Mouse (Mus musculus): ENCODE measurements around the gene Rpl3.
A peak's percentile ranks its signal among the peaks of the same experiment; 100 is the strongest.
"Not testable (repeated sequence)": the region's sequence is repeated elsewhere in the genome, so short reads cannot be mapped to it uniquely, and the experiment has no call there.

Gene Rpl3

DNA sequence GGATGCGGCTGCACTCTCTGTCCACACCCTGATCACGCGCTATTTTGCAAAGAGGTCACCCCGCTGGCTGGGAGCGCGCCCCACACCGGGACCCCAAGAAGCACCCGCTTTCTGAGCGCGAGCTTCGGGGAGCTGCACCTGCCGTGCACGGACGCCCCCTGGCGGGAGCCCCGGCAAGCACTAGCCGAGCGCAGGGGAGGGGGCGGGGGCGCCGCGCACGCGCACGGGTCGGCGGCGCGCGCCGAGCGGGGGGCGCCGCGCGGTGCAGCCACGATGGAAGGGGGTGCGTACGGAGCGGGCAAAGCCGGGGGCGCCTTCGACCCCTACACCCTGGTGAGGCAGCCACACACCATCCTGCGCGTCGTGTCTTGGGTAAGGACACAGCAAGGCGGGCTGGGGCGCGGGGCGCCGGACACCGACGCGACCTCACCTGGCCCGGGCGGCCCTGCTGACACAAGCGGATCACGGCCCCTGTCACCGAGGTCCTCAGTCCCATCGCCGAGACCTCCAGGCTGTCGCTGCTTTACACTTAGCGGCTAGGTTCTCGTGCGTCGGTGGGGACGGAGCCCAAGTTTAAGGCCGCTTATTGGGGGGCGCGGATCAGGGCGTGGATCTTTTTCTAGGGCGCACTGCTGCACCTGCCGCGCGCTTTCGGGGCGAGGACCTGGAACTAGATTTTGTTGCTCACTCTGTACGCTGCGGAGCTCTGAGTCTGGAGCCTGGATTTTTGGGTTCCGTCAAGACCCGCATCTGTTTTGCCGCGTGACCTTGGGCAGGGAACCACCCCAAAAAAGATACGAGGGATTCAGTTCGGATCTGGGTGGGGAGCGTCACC is at the start of gene Rpl3, which contains the start of gene Syngr1:
Gene Rpl3, minus strand, starts transcription at position 748 of the 835 bp plus-strand sequence.
Gene Syngr1, plus strand, starts transcription at position 214 of the 835 bp plus-strand sequence.
- DNase-seq (ENCODE audit: low read depth, low spot score) = peak; percentile 72

- no peak for DNase-seq (ENCODE audit: low read depth, low spot score)
Measured at GRCm38 (mm10) chr15:80140878-80141277, 49.2 kb upstream of the Rpl3 start.

DNA sequence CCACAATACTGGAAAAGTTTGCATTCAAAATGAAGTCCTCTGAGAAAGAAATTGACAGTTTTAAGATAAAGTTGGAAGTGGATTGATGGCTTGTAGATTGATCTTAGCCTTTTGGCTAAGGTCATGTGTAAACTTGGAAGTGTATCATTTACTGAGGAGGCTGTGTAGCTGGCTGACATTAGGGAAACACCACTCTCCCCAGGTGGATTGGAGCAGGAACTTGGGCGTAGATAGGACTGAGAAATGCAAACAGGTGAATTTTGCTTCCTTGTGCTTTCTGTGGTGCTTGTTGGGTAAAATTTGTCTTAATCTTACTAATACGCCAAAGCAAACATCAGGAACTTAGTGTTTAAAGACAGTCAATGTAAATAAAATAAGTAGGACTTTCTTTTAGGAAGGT is 48.6 kb upstream of the Rpl3 start:
- no peak for DNase-seq (ENCODE audit: low read depth, low spot score)

DNA sequence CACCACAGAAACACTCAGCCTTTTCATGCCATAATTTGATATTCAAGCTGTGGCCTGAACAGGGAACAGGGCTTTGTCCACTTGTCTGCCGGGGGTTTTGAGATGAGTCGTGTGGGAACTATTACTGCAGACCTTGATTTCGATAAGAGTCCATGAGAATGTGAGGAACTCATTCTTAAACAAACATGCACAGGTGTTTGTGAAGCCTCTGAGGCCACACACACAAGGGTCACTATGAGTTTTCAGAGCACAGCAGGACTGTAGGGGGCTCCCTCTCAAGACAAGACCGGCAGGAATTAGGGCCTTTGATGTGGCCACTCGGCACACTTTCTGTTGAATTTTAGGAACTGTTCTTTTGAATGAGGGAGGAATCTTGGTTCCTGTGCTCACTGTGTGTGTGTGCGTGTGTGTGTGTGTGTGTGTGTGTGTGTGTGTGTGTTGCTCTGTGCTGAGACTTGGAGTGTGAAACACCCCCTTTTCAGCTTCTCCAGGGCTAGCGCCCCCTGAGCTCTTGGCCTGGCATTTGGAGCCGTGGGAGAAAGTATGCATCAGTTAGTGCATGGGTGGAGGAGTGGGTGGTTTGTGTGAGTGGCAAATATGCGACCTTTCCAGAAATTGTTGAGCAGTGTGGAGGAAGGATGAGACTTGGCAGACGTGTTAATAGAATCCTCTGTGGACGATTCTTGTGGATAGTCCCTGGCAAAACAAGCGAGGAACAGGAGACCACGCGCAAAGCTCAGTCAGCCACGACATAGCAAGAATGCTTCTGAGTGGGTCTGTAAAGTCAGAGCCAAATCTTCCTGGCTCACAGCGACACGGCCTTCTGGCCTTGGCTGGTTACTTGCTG is 46.5 kb upstream of the Rpl3 start:
- no peak for DNase-seq (ENCODE audit: low read depth, low spot score)

DNA sequence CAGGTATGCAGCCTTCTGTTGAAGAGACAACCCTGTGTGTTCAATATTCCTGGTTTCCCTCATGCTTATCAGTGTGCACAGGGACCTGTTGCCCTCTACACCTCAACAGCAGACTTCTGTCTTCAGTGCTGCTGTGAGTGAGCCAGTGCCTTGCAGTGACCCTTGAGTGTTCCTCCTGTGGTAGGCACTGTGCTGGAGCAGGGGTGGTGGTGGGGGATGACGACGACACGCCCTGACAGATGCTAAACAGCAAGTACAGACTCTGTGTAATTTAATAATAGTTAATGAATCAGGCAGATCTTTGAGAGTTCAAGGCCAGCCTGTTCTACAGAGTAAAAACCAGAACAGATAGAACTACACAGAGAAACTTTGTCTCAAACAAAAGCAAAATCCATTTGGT is 45.0 kb upstream of the Rpl3 start:
- no peak for DNase-seq (ENCODE audit: low read depth, low spot score)

DNA sequence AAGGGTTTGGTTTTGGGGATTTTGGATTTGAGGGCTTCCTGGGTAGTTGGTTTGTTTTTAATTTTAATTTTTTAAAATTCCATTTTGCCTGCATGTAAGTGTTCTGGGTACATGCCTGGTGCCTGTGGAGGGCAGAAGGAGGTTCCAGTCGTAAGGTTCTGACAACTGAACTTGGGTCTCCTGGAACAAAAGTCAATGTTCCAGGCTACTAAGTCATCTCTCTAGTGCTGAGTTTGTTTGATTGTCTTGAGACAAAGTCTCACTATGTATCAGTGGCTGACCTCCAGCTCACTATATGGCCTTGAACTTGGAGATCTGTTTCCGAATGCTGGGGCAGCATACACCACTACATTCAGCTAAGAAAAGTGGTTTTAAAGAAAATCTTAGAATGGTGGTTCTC is 43.8 kb upstream of the Rpl3 start:
- no peak for DNase-seq (ENCODE audit: low read depth, low spot score)

- DNase-seq (ENCODE audit: low read depth, low spot score) = no peak
Measured at GRCm38 (mm10) chr15:80134450-80134847, 42.8 kb upstream of the Rpl3 start.

GRCm38 (mm10) chr15:80133682-80134449 is 42.2 kb upstream of the Rpl3 start:
- DNase-seq (ENCODE audit: low read depth, low spot score) = no peak

GRCm38 (mm10) chr15:80132993-80133586 is 41.4 kb upstream of the Rpl3 start, which contains the start of gene Tab1:
Tab1 (plus strand) TSS chr15:80133127.
- peak; percentile 86 for DNase-seq (ENCODE audit: low read depth, low spot score)

DNA sequence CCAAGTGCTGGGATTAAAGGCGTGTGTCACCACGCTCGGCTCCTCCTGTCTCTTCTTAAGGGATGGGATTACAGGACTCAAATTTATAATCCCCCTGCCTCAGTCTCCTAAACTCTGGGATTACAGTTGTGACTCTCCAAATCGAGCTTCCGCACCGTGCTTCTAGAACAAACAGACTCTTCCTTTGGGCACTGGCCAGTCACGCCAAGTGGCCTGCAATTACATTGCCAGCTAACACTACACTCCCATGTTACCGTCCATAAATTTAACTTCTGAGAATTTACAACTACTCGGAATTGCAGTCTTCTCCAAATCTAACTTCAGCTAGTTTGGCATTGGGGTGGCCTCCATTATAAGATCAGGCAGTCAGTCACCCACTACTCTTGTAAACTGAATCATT is 40.8 kb upstream of the Rpl3 start:
- no peak for DNase-seq (ENCODE audit: low read depth, low spot score)

GRCm38 (mm10) chr15:80131421-80131820 is 39.8 kb upstream of the Rpl3 start:
- DNase-seq (ENCODE audit: low read depth, low spot score) = no peak

GRCm38 (mm10) chr15:80130689-80131088 is 39.0 kb upstream of the Rpl3 start:
- DNase-seq (ENCODE audit: low read depth, low spot score) = no peak

GRCm38 (mm10) chr15:80129982-80130381 is 38.3 kb upstream of the Rpl3 start:
- no peak for DNase-seq (ENCODE audit: low read depth, low spot score)

- DNase-seq (ENCODE audit: low read depth, low spot score) = no peak
Measured at GRCm38 (mm10) chr15:80127191-80127590, 35.5 kb upstream of the Rpl3 start.

GRCm38 (mm10) chr15:80124651-80125050 is 33.0 kb upstream of the Rpl3 start:
- no peak for DNase-seq (ENCODE audit: low read depth, low spot score)

DNA sequence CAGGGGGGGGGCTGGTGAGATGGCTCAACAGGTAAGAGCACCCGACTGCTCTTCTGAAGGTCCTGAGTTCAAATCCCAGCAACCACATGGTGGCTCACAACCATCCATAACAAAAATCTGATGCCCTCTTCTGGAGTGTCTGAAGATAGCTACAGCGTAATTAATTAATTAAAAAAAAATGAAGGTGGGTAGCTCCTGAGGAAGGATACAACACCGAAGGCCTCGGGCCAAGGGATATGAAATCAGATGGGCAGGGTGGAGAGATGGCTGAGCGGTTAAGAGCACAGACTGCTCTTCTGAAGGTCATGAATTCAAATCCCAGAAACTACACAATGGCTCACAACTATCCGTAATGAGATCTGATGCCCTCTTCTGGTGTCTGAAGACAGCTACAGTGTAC is 30.8 kb upstream of the Rpl3 start:
- not testable (repeated sequence) for DNase-seq (ENCODE audit: low read depth, low spot score)

- DNase-seq (ENCODE audit: low read depth, low spot score) = no peak
Measured at GRCm38 (mm10) chr15:80121721-80122325, 30.2 kb upstream of the Rpl3 start.

DNA sequence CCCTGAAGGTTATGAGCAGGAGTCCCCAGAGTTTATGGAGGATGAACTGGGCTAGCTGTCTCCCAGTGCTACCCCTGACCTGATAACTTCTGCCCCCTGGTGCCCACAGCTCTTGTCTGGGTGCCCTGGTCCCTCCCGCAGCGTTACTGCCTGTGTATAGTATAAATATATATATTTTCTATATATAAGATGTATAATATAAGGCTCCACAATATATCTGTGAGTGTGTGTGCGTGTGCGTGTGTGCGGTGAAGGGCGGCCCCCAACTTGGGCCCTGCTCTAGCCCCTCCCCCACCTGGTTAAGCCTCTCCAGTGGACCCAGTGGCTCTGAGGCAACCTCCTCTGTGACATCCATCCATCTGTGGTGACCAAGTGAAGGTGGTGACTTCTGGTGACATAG is 27.4 kb upstream of the Rpl3 start:
- DNase-seq (ENCODE audit: low read depth, low spot score) = no peak

GRCm38 (mm10) chr15:80117154-80117553 is 25.5 kb upstream of the Rpl3 start:
- DNase-seq (ENCODE audit: low read depth, low spot score) = no peak

DNA sequence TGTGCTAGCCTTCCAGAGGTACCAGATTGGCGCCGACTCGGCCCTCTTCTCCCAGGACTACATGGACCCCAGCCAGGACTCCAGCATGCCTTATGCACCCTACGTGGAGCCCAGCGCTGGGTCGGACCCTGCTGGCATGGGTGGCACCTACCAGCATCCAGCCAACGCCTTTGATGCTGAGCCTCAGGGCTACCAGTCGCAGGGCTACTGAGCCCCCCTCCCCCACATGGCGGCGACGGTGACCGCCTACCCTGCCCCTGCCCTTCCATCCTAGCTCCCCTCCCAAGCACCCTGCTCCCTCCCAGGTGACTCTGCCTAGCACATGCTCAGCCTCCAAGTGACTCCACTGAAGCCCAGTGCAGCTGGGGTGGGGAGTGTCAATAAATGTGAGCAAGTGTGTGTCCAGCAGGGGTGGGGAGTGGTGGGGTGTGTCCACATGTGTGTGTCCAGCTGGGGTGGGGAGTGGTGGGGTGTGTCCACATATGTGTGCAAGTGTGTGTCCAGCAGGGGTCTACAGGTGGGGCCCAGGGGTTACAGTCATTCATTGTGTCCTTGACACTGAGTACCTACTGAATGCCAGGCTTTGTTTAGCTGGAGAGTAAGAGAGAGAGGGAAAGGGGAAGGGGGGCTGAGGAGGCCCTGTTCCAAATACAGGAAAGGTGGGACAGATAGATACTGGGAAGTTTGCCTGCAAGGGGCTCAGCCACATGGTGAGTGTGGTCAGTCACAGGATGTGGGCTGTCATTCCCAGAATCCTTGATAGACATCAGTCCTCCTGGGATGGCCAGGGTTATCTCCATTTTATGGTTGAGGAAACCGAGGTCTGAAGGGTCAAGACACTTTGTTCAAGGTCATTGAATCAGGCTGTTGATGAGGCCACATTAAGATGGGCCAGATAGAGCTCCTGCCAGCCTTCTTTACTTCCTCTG is 24.5 kb upstream of the Rpl3 start:
- no peak for DNase-seq (ENCODE audit: low read depth, low spot score)

Data from retina, postnatal 7 days (tissue).